Mouse (Mus musculus) 416B (cell line): Measurements from ENCODE around the gene St3gal3.
A peak's percentile ranks its signal among the peaks of the same experiment; 100 is the strongest.

Experiments used
- DNase-seq: peaks from one replicate; pipeline ENCODE4 v3.0.0; 2011; ENCODE audit warnings: low read depth

St3gal3 gene

DNA sequence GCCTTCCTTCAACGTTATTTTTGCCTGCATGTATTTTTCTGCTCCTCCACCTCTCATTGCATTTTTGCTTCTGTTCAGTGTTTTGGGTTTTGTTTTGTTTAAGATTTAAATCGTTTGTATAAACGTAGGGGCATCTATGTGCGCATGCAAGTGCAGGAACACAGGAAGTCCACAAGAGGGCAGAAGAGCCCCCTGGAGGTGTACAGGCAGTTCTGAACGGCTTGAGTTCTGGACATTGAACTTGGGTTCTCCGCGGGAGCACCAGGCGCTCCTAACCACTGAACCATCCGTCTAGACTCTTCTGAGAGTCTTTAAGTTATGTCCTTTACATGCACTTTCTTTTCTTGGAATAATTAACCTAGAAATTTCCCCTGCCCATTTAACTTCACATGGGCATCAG, 44.8 kb downstream of the St3gal3 start:
- peak; percentile 87 for DNase-seq

DNA sequence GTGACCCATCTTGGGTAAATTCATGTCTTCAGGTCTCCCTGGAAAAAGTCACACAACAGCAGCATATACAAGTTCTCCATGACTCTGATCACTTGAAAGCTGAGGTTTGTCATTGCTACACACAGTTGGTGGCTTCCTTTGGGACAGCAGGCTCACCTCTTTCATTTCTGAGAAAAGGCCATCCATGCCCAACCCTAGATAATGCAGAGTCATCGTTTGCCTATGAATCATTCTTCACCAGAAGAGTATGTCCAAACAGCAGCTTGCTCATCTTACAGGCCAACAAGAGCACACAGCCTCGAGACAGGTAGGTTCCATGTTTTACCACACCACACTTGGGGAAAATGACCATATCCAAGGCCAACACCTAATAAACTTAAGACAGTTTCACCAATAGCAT, 45.9 kb downstream of the St3gal3 start:
- DNase-seq = peak; percentile 77

DNA sequence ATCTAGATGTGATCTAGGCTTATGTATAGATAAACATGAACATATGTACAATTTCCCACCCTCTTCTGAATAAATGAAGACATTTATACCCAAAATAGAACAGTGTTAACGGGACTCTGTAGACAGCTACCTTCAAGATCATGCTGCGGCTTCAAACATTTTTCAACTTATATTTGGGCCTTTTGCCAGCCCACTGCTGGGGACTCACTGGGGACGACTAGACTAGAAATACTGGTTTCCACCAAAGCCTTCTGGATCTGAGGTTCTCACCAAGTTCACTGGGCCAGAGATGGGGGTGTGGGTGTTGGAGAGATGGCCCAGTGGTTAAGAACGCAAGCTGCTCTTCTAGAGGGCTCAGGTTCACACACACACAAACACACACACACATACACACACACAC, 49.7 kb downstream of the St3gal3 start:
- no peak for DNase-seq

DNA sequence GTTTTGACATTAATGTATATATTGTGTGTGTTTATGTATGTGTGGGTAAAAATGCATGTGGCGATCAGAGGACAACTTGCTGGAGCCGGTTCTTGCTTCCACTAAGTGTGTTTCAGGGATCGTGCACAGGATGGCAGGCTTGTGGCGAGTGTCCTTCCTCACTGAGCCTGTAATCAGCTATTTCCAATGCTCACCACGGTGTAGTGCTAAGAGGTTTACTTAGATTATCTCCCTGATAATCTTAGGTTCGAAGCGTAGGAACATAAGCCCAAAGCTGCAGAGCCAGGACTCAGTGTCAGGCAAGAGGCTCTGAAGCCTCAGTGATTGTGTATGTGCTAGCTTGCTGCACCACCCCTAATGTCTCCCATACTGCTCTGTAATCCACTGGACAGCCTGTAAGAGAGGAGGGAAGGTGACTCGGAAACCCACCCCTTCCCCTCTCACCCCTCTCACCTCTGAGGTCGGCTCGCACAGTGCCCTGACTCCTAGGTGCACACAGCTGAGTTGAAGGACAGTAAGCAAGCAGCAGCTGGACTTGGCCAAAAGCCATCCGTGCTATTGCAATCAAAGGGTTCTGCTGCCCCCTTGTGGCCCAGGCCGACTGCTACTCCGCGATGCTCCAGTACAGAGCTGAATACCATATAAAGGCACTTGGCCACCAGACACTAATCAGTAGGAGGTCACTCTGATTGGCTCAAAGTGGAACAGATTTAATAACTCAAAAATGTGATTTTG, 51.3 kb downstream of the St3gal3 start:
- DNase-seq = peak; percentile 90

DNA sequence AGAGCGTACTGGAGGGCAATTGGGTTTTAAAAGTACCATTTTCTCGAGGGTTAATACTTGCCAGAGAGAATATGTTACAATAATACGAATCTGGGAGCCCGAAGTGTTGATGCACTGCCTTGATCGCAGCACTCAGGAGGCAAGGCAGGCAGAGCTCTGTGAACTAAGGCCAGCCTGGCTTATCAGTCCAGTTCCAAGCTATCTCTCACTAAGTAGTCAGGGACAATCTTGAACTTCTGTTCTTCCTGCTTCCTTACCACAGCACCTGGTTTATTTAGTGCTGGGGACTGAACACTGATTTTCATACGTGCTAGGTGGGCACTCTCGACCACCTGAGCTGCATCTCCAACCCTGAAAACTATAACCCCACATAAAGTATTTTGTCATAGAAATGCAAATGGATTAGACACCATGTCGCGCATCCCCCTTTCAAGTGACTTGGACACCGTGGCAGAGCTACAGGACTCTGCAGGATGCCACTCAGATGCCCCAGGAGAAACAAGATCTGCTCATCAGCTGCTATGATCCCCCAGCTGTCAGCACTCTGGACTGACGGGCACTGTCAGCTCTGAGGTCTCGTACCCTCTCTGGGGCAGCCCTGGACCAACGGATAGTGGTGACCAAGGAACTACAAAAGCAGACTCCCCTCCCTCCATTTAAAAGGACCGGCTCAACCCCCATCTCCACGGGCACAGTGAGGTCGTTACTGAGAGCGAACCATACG, 52.9 kb downstream of the St3gal3 start:
- no peak for DNase-seq

DNA sequence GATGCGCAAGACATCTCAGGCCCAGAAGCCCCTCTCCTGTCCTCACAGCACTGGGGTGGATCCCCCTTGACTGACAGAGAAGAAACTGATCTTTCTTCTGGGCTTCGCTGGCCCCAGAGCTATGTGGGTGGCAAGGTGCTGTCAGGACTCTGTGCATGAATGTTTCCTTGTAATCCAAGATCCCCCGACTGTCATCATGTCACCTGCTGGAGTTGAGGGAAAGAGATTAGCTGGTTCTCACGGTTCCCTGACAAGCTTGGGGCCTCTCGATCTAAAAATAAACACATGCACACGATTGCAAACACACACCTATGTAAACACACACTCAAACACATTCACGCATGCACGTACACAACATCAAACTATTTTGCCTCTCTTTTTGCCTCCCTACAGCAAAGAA, 54.2 kb downstream of the St3gal3 start:
- no peak for DNase-seq

DNA sequence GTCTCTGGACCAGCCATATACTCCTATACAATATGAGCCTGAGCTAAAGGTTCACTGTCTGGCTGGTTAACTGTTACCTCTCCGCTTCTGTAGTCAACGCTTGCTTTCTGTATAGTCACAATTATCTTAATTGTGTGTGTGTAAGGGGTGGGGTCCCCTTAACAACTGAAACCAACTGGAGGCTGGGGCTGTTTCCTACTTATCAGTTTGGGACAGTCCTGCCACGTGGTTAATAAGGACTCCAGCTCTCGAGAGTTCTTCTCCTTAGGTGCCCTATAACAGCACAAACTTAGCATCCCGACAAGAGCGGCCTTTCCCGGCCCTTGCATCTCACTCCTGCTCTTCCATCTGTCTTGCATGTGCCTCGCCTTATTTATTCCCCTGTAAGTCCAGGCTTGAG, 55.5 kb downstream of the St3gal3 start:
- DNase-seq = no peak

DNA sequence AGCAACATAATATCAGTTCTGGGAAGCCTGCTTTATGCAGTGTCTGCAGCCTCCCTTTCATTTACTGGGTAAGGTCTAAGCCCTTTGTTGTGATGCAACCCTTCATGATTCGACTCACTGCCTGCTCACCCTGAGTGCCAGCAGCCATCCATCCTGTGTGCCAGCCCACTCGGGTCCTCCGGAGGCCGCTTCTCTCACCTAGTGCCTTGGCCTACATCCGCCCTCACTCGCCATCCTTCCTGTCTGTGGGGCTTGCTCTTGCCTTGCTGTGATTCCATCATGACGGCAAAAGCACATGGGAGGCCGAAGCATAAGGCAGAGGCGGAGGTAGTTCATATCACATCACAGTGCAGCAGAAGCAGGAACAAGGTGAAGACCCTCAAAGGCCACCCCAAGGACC, 56.1 kb downstream of the St3gal3 start:
- no peak for DNase-seq

DNA sequence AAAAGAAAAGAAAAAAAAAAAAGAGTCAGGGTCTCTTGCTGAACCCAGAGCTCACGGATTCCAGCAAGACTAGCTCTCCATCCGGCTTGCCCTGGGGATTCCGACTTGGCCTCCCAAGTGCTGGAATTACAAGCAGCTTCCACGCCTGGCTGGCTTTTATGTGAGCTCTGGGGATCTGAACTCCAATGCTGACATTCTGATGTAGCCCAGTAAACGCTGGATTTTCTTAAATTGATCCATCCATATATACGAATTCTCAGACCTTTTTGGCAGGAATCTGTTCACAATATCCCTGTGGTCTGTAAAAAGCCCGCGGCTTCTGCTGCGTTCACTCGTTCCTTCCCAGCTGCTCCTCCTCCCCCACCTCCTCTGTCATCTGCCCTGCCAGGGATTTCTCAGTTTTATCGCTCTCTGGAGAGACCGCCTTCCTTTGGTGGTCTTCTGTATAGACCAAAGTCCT, 57.4 kb downstream of the St3gal3 start:
- DNase-seq = no peak

DNA sequence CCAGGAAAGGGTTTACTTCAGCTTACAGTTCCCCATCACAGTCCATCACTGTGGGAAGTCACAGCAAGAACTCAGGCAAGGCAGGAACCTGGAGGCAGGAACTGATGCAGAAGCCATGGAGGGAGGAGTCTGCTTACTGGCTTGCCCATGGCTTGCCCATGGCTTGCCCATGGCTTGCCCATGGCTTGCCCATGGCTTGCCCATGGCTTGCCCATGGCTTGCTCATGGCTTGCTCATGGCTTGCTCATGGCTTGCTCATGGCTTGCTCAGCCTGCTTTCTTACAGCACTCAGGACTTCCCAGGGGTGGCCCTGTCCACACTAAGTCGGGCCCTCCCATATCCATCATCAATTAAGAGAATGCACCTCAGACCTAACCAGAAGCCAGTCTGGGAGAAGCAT, 58.1 kb downstream of the St3gal3 start:
- no peak for DNase-seq

DNA sequence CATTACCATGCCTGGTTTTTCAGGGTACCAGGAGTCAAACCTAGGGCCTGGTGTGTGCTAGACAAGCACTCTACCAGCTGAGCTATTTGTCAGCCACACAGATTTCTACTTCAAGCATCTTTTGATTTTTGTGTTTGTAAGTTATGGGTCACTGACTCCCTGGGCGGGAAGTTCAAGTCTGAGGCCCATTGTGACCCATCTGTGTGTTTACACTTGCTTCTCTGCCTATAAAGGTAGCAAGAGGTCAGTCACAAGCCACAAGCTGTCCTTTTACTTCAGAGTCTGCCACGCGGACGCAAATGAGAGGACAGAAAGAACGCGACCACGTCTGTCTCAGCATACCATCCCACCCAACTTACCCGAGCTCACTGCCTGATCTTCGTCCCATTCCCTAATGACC, 59.4 kb downstream of the St3gal3 start:
- DNase-seq = no peak

DNA sequence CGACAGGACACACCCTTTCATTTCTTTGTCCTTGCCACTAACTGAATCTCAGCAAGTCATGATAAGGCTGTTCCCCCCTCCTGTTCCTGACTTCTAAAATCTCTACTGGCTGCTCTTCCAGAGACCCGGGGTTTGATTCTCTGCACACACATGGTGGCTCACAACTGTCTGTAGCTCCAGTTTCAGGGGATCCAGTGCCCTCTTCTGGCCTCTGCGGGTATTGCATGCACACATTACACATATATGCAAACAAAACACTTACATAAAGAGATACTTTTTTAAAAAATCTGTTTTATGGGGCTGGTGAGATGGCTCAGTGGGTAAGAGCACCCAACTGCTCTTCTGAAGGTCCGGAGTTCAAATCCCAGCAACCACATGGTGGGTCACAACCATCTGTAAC, 60.5 kb downstream of the St3gal3 start:
- DNase-seq = peak; percentile 43

DNA sequence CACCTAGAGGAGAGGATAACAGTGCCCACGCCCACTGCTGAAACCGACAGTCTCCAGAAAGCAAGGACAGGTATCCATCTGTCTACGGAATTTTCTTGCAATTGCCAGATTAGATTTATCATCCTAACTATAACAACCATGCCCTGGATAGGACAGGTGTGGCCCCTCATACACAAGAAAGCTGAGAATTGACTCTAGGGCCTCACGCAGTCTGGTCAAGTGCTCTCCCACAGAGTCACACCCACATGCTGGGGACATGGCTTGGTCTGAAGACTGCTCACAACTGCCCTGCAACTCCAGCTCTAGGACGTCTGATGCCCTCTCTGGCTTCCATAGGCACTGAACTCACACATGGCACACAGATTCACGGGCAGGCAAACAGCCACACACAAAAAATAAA, 61.6 kb downstream of the St3gal3 start:
- no peak for DNase-seq

DNA sequence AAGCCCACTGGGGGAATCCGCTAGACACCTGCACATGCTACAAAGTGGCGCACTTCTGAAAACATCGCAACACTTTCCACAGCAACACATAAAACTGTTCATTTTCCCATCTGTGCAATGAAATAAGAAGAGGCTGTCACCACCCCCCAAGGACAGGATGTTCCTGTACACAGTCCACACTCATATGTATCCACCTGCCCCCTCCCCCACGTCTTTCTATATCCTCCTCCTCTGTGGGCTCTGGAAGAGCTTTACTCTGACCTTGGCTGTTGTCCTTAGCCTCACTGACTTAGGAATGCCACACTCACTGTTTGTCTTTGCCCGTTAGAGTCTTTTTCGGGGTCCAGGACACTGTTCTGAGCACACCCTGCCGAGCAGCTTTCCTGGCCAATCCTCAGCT, 62.8 kb downstream of the St3gal3 start:
- DNase-seq = no peak

DNA sequence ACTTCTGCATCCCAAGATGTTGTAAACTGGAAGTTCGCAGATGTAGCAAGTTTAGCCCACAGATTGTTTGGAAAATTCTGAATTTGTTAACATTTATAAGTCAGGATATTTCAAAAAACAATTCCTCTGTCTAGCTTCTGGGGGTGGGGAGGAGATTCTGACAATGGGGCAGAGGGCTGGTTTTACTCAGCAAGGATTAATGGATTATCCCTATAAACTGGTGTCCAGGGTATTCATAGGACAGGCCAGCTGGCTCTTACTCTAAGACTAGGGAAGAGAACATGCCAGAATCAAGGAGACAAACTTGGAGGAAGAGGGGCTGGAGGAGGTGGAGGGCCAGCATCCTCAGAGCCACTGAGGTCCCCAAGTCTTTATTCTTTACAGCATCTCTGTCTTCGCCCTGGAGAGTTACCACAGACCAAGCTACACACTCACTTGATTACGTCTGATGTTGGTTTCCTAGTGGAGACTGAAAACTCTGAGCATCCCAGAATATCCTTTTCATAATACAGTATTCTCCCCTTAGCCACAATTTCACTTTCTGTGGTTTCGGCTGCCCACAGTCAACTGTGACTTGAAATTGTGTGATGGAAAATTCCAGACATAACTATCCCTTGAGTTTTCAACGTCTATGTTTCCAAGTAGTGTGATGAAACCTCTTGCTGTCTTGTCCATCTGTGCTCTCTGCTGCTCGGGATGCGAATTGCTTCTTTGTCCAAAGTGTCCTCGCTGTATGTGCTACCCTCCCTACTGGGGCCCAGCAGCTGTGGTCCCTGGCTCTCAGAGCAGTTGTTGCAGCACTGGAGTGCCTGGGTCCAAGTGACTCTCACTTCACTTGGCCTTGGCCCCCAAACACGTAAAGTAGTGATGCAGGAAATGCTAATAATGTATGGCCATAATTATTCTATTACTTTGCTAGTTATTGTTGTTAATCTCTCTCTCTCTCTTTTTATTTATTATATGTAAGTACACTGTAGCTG, 64.2 kb downstream of the St3gal3 start:
- DNase-seq = peak; percentile 58

DNA sequence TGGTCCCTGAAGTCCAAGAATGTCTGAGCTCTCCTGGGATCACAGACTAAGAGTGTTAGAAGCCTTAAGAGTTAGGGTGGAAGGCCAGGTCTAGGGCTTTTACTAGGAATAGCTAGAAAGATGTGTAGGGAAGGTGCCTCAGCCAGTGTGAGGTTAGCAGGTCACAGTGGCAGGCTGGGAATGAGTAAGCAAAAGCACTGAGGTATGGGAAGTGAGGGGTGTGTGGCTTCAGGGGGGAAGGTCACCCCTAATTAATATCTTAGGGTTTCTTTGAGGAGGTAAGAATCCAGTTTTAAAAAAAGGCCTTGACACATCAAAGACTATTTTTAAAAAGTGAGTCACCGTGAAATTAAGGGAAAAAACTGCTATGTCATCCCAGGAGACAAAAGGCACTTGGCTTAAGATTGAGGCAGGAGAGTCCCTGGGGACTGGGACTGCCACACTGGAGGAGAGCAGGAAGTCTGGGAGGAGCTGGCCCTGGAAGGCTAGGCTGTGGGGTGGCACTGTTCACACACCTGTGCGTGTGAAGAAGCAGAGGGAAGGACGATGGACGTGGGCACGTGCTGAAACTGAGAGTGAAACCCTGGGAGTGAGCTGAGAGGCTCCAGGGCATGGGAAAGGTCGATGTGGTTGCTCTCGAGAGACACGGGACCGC, 72.8 kb downstream of the St3gal3 start:
- peak; percentile 70 for DNase-seq

DNA sequence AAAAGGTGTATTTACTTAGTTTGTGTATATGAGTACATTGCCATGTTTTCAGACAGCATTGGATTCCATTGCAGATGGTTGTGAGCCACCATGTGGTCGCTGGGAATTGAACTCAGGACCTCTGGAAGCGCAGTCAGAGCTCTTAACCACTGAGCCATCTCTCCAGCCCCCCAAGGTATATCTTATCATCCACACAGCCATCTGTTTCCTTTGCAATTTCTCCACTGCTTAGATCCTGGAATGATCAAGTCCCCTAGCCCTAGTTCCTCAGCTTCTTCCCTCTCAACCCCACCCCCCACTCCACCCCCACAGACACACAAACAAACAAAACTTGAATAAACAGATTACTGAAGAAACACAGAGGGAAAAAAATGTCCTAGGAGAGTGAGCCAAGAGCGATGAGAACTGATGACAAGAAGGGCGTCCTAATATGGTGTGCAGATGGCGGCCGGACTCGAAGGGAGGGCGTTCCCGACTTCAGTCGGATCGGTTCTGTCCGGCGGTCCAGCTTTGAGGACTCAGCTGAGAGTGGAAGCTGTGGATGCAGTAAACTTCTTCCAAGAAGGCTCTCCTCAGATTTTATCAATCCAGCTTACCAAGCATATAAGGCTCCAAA, 73.7 kb downstream of the St3gal3 start:
- no peak for DNase-seq

DNA sequence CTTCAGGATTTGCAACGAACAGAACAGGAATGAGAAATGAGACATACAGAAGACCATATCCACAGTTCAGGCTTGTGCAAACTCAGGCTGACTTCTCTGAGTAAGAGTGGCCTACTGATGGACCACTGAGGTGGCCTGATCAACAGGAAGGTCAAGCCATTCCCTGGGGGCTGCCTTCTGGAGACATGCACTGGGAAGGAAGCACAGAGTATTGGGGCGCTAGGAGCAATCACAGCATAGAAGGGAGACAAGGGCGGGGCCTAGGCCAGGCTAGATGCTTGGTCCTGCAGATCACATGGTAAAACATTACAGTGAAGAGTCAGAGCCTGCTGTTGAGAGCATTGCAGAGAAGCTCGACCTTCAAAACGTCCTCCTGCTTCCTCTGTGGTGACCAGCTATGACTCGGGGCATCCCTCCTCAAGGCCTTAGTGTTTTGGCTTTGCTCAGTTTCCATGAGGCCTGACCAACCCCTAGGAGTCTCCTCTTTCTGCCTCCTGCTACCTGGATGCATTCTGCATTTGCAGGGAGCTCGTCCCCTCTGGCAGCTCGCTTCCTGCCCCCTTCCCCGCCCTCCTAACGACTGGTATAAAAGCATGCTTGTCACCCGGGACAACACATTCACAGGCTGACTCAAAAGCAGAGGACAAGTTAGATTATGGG, 74.8 kb downstream of the St3gal3 start:
- peak; percentile 50 for DNase-seq

DNA sequence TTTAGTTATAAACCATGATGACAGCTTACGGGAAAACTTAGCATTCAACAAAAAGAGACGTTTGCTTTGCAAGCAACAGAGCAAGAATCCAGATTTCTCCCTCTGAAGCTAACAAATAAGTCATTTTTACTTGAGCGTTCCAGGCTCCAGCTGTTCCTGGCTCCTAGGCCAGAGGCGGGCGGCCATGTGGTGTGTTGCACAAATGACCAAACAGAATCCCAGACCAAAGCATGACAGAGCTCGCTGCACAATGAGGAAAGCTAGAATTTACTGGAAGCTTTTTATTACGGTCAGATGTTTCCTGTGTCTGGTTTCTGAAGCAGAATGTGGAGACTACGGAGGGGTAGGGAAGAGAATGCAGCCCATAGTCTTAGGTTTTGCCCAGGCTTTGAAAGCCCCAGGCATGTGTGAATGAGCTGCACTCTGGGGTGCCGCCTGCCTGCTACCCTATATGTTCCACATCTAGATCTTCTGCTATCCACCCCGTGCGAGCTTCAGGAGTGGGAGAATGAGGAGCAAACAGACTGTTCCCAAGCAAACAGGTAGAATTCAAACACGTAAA, 76.5 kb downstream of the St3gal3 start:
- no peak for DNase-seq

DNA sequence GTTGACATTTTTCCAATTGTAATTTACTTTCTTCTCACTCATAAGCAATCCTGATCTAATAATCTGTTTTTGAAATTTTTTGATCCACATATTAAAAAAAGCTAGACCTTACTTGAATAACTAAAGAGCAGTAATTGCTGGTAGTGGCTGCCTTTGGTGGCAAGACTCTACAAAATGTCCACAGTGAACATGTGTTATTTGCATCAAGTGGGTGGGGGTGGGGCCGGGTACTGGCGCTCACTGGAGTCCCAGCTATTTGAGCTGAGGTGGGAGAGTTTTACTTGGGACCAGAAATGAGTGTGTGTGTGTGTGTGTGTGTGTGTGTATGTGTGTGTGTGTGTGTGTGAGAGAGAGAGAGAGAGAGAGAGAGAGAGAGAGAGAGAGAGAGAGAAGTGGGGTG, 77.6 kb downstream of the St3gal3 start:
- no peak for DNase-seq

DNA sequence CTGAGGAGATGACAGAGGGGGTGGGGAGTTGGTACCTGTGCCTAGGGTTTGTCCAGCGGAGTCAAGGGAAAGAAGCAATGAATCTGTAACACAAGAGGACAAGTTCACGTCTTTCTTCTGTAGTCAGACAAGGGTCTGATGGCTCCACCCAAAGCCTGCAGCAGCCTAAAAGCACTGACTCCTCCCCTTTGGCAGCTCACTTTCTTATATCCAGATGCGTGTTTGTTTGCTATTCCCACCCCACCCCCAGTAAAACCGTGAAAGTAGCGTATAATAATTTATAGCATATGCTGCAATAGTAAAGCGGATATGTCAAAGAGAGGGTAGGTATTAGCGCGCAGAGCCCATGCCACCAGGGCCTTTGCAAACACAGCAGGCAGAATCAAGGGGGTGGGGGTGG, 80.1 kb downstream of the St3gal3 start:
- no peak for DNase-seq
